Mouse (Mus musculus) brain, embryonic 14.5 days (tissue): Measurements from ENCODE around the gene Slc2a9. TPM values are rescaled to one million over a fixed set of nuclear protein-coding genes. Genes with fewer than 3 reads are reported as not detected.

Source experiments
- DNase-seq: peaks from one replicate; pipeline ENCODE4 v3.0.0-alpha.2; 2011; ENCODE audit warnings: low read depth
- CTCF ChIP-seq: fragments of 200-500 bp; IDR thresholded peaks from 2 replicates; pipeline ENCODE4 v1.5.1; 2012; ENCODE audit warnings: inconsistent platforms, mild to moderate bottlenecking, moderate library complexity, borderline replicate concordance; ENCODE audit not compliant: insufficient read depth, insufficient read length; ENCODE audit errors: extremely low read depth
- POLR2A ChIP-seq: fragments of 200-500 bp; IDR thresholded peaks from 2 replicates; pipeline ENCODE4 v1.6.1; 2012; ENCODE audit warnings: mild to moderate bottlenecking, inconsistent platforms, borderline replicate concordance; ENCODE audit not compliant: poor library complexity, insufficient read depth, insufficient read length, severe bottlenecking; ENCODE audit errors: extremely low read depth
- polyA plus RNA-seq: library from polyadenylated mRNA; depleted of rRNA; stranded (reverse); fragments of >200 nt; gene quantifications from 2 replicates; pipeline ENCODE4 v1.2.3, GENCODE M21; 2012

The Slc2a9 gene
- polyA plus RNA-seq, 1 experiment: 0.81 TPM

DNA sequence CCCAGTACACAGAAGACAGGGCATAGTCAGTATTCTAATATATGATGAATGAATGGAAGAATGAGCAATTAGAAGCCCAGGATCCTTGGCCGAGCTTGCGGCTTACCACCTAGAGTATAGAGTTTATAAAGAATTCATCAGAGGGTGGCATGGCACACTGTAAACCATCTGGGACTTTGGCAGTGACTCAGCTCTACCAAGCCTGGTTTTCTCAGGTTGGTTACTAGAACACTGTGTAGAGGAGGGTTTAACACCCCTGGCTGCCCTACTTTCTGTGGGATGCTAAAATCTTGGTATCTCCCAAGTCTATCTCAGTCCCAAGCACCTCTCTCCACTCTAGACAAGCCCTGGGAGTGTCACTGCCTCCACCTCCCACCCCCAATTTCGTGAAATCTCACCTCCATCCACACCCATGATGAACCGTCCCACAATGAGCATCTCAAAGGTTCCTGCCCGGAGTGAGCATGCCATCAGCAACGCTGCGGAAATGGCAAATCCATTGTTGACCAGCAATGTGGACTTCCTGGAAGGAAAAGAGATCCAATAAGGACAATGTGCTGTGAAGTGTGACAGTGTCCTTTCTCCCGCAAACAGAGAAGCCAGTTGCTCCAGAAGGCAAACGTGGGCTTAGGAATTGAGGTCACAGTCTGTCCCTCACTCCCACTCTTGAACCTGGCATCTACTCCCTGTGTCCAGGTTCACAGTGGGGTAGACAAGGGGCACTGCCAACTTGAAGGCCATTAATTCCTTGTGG is 62.5 kb downstream of the Slc2a9 start:
- DNase-seq: no peak
- TF ChIP-seq CTCF (no peak), POLR2A (no peak)

DNA sequence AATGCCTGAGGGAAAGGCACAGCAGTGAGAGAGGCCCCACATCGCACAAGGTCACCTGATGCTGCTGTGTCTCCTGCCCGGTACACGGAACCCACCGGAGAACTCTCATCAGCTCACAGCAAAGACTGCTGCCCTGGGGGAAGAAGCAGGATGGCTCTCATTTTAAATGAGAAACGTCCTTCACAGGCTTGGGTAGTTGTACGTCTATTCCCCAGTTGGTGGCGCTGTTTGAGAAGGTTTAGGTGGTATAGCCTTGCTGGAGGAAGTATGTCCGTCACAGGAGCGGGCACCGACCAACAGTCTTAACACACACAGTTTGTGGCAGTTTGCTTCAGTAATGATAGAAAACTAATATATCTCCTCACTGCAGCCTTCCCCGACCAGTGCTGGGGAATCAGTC is 66.3 kb downstream of the Slc2a9 start:
- DNase-seq: no peak
- TF ChIP-seq POLR2A: no peak
- TF ChIP-seq CTCF: no peak

DNA sequence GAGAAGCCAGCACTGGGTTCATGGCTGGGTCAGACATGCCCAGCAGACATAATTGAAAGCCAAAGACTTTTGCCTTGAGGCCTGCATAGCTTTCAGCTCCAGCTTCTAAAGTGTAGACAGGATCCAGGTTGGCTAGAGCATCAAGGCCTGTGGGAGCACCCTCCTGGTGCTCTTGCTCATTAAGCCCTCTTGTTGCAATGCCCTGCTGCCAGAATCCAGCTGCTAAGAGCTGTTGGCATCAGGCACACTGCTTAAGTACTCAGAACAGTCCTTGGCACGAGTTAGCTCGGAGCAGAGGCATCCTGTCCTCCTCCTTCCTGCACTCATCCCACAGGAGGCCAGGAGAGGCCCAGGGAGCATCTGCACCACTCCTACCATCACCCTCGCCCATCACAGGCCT is 68.1 kb downstream of the Slc2a9 start:
- DNase-seq: peak; percentile 21
- TF ChIP-seq CTCF (no peak), POLR2A (no peak)

DNA sequence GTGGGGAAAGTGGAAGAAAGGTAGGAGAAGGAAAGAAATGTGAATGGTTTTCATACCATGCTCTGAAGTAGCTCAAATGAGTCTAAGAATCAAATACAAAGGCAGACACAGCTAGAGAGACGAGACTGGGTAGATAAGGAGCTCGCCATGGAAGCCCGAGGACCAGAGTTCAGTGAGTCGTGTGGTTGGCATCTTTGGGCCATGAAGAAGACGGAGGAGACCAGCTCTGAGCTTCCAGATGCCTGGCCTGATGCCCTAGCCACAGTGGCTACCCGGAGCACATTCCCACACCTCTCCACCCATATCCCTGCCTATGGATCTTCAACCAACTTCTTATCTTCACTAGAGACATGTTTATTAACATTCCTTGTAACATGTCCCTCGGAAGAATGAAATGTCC is 71.7 kb downstream of the Slc2a9 start:
- no peak for DNase-seq
- TF ChIP-seq CTCF: no peak

DNA sequence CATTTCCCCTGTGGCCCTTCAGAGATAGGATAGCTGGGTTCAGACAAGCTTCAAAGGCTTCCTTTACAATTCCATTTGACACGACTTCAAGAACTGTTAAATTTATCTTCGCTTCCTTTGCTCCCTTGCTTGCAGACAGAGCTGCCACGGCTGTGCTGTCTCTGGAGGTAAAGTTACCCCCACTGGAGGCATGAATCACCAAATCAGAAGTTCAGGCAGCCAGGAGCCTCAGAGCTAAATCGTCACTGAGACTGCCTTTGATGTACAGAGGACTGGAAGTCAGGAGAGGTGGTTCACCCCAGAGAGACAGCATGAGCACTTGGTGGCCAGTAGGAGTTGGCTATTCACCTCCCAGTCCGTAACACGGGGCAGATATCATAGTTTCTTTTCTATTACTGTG is 73.8 kb downstream of the Slc2a9 start:
- no peak for TF ChIP-seq POLR2A
- no peak for DNase-seq

DNA sequence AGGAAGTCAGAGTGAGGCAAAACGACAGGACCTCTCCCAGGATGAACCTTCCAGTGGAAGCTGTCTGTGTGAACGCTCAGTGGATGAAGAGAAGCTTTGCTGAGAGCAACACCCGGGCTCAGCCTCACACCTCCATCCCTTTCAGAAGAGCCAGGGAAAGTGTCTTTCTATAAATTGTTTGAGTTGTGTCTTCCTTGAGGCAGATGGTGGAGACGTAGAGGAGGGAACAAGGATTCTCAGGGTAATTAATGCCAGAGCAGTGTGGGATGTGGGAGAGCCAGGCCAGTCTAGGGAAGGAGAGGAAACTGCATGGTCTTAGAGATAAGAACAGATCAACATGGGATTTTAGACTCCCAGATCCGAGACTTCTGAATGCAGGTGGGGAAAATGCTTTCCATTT is 75.2 kb downstream of the Slc2a9 start:
- DNase-seq: no peak
- no peak for TF ChIP-seq CTCF

DNA sequence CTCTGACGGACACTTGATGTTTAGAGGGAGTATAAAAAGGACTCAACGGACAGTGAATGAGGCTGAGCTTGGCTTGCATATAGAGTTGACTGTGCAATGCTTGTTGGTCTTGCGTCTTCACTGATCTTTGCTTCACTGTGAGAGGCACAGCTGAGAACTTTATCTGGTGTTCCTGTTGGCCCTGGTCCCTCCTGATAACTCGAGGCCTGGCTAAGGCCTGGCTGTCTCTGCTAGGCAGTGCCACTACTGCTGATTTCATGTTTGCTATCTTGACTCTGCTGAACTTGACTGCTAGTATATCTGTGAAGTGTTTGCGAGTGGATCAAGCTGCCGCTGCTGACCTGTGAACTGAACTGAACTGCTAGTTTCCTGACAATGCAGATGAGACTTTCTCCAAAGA is 77.4 kb downstream of the Slc2a9 start:
- TF ChIP-seq POLR2A (no peak), CTCF (no peak)
- no peak for DNase-seq

DNA sequence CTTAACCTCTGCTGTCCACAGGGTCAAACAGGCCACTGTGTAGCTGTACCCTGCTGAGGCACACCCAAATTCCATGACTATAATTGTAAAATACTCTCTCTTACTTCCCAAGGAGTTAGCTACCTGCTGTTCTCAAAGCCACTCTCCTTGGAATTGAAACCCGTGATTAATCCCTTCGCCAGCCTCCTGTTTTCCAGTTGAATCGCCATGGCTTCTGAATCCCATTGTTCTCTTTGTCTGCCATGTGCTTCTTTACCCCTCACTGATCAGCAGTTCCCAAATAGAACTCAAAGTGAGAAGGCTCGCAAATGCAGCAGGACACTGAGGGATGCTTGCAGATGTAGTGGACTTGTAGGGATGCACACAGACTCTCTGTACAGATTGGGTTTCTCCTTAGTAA is 80.5 kb downstream of the Slc2a9 start:
- TF ChIP-seq CTCF (no peak), POLR2A (no peak)
- peak; percentile 37 for DNase-seq

DNA sequence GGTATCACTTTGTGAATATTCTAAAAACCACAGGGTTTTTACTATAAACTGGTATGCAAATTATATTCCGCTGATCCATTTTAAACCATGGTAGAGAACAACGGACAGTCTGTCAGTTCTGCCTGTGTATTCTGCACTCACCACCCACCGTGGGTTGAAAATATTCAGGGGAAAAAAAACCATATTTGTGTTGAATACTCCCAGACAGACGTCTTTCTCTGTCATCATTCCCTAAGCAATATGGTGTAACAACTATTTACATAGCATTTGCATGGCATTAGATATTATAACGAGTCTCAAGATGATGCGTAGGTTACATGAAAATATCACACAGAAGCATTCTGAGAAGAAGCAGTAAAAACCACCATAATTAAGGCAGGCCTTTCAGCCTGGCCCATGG is 84.1 kb downstream of the Slc2a9 start:
- no peak for DNase-seq
- no peak for TF ChIP-seq CTCF
- TF ChIP-seq POLR2A: no peak

DNA sequence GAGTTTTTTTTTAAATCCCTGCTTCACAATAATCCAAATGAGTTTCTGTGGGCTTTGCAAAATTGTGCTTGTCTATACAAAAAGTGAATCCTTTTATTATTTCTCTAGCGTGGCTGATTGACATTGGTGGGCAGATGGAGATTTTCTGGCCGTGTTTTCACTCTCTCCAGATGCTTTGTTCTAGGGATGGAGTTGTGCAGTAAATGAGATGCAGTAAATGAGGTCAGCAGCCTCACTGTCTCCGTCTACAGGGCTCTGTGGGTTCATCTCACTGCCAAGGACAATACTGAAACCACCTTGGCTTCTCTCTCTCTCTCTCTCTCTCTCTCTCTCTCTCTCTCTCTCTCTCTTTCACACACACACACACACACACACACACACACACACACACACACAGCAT is 99.3 kb downstream of the Slc2a9 start:
- DNase-seq: peak; percentile 52
- no peak for TF ChIP-seq POLR2A
- no peak for TF ChIP-seq CTCF

DNA sequence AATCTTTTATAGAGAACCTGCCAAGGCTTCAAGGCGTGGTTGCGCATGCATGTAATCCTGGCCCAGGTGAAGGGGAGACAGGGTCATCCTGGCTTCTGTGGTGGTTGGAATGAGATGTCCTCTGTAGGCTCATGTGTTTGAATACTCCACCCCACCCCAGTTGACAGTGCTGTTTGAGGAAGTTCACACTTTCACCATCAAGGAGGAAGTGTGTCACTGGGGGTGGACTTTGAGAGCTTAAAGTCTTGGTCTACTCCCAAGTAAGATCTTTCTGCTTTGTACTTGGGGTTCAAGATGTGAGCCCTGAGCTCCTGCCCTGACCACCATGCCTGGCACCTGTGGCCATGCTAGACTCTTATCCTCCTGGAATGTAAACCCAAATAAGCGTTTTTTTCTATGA is 100.7 kb downstream of the Slc2a9 start:
- DNase-seq: no peak
- no peak for TF ChIP-seq POLR2A
- no peak for TF ChIP-seq CTCF

DNA sequence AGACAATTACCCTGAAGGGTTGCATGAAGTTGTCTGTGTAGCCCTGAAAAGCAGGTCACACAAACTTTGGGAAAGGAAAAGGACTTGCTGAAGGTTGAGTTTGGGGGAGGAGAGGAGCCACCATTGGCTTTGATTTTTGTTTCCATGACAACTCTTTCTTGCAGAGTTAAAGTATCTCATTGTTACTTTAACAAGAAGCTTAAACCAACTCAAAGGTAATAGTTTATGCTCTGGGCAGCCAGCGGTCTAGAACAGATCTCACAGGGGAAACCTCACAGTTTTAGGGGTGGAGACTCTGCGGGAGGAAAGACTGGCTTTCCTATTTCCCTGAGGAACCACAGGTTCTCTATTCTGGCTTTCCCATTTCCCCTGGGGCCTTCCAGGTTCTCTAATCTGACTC is 114.1 kb downstream of the Slc2a9 start:
- DNase-seq: no peak
- TF ChIP-seq CTCF: no peak
- no peak for TF ChIP-seq POLR2A

DNA sequence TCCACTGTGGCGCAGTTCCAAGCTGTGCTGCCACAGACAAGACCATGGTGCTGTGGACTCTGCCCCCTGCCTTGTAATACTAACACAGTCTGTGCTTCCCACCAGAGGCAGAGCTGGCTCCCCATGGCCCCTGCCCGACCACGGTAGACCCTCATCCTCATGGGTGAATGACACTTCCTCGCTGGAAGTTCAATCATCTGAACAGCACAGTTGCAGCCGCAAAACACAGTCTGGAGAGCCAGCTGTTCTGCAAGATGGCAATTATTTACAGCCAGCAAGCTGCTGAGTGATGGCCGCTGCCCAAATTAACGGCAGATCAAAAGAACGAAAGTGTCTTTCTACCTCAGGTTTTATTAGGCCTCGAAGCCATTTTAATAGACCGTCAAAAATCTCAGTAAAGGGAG is 114.5 kb downstream of the Slc2a9 start:
- peak; percentile 82 for DNase-seq
- TF ChIP-seq POLR2A (no peak), CTCF (no peak)

DNA sequence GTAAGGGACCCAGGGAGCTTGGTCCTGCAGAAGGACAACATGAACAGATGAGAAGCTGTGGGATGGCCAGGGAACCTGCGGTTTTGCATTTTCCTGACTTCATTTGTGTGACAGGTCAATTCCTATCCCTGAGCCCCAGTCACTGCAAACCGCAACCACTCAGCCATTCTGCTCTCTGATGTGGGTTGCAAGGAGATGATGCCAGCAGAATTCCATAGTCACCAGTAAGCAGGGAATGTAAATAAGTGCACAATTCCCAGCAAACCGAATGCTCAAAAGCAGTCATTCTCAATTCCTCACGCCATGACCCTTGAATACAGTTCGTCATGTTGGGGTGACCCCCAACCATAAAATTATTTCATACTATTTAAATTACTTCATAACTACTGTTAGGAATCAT is 123.0 kb downstream of the Slc2a9 start:
- TF ChIP-seq POLR2A (no peak), CTCF (no peak)
- no peak for DNase-seq

DNA sequence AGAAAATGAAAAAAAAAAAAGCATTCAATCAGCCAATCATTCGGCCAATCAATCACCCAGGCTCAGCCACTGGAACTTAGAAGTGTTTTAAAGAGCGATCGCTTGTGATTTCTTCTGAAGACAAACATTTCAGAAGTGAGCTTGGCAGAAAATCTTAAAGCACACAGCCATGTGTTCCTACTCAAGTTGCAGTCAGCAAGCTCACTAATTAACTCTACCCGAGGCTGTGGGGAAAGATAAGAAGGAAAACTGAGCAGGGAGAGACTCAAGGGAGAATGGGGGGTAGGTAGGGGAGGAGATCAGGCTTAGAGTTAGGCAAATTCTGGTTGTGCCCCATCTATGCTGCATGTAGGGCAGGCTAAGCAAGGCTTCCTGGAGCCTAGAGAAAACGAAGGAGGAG is 130.6 kb downstream of the Slc2a9 start:
- DNase-seq: peak; percentile 35
- TF ChIP-seq CTCF (no peak), POLR2A (no peak)

DNA sequence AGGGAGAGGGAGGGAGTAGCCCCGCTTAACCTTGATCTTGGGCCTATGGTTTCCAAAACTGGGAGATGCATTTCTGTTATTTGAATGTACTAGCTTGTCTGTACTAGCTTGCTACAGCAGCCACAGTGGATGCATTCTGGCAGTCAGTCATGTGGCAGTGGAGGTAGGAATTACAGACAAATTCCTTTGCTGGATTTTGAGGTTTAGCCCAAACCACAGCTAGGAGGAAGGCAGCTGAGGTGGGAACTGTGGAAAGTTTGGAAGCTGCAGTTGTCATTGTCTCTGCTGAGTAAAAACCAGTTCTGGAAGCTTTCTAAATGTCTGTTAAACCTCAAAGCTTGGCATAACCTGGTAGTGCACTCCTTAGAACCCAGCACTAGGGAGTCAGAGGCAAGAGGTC is 131.6 kb downstream of the Slc2a9 start:
- TF ChIP-seq CTCF: no peak
- TF ChIP-seq POLR2A: no peak

More for the DNA sequence above, 131.6 kb downstream of the Slc2a9 start:
- DNase-seq: no peak
